Mouse (Mus musculus) kidney, embryonic 14.5 days (tissue): ENCODE measurements around the gene Ivd. TPM values are rescaled to one million over a fixed set of nuclear protein-coding genes. Genes with fewer than 3 reads are reported as not detected.

Source experiments
- ATAC-seq: fragments of 200-750 bp; cut with Nextera tagmentation; 2 replicates; pipeline ENCODE4 v1.8.0; 2017; ENCODE audit warnings: moderate number of reproducible peaks, mild to moderate bottlenecking, moderate TSS enrichment, moderate library complexity; ENCODE audit not compliant: low FRiP score, low TSS enrichment
- H3K27ac ChIP-seq: fragments of 300-500 bp; sonication (generic); 2 replicates; pipeline ENCODE4 v1.5.1; 2014; ENCODE audit warnings: low read depth, mild to moderate bottlenecking, low read length, moderate library complexity, mixed read lengths
- H3K27me3 ChIP-seq: fragments of 300-500 bp; sonication (generic); 2 replicates; pipeline ENCODE4 v1.6.1; 2014; ENCODE audit warnings: mild to moderate bottlenecking, low read length; ENCODE audit not compliant: control insufficient read depth, insufficient read depth
- H3K36me3 ChIP-seq: fragments of 300-500 bp; sonication (generic); 2 replicates; pipeline ENCODE4 v1.6.1; 2014; ENCODE audit warnings: low read length, mixed read lengths; ENCODE audit not compliant: control insufficient read depth, insufficient read depth
- H3K4me1 ChIP-seq: fragments of 300-500 bp; sonication (generic); 2 replicates; pipeline ENCODE4 v1.6.1; 2014; ENCODE audit warnings: low read length, mixed read lengths; ENCODE audit not compliant: control insufficient read depth, insufficient read depth
- H3K4me2 ChIP-seq: fragments of 300-500 bp; sonication (generic); replicated peaks from 2 replicates; pipeline ENCODE4 v1.6.1; 2014; ENCODE audit warnings: low read depth, mild to moderate bottlenecking, low read length
- H3K4me3 ChIP-seq: fragments of 300-500 bp; sonication (generic); 2 replicates; pipeline ENCODE4 v1.5.1; 2014; ENCODE audit warnings: mild to moderate bottlenecking, low read length
- H3K9ac ChIP-seq: fragments of 300-500 bp; sonication (generic); 2 replicates; pipeline ENCODE4 v1.6.1; 2014; ENCODE audit warnings: low read depth, mild to moderate bottlenecking, low read length, moderate library complexity
- H3K9me3 ChIP-seq: fragments of 300-500 bp; sonication (generic); 2 replicates; pipeline ENCODE4 v1.6.1; 2016; ENCODE audit warnings: low read length; ENCODE audit not compliant: control insufficient read depth
- WGBS: fragments of 180-500 bp; shearing (Covaris S2); extraction: QIAGEN DNeasy Blood & Tissue Kit; methylation state at CpG from one replicate; pipeline ENCODE4 v1.1.7; 2014; 5-methylcytosine and 5-hydroxymethylcytosine counted together
- polyA plus RNA-seq: library from polyadenylated mRNA; unstranded; fragments of >200 nt; fragmentation: Nextera tagmentation; extraction: Ambion mirVana; gene quantifications from 2 replicates; pipeline ENCODE4 v1.2.1, GENCODE M21; 2014

Ivd gene
- polyA plus RNA-seq, 1 experiment from 2014 or later = 63.1 TPM

DNA sequence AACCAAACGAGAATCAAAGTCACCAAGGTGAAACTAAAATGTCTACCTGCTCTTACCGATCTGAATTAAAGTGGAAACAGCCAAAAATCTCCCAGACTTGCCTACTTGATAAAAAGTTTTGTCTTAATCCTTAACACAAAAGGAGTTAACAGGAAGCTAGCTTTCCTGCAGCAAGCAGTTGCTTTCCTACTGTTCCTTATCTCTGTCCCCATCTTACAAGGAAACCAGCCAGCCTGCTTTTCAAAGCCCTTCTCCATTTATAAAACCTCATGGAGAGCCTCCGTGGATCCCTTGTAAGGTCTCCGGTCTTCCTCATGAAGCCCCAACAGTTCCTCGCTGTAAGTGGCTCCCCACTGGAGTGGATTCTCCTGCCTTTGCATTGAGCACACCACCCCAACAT is 23.4 kb upstream of the Ivd start:
- H3K36me3 ChIP-seq = peaks cover 13% of the 10 kb centered on the region
- no peaks in the 10 kb centered on the region for H3K4me1 ChIP-seq
- no peak overlapping the region for H3K4me3 ChIP-seq
- no peaks in the 10 kb centered on the region for H3K9me3 ChIP-seq
- ATAC-seq = no peak
- whole genome bisulfite sequencing = 51% methylated on average over 5 of the region's 5 CpGs
- no peak overlapping the region for H3K27ac ChIP-seq
- H3K27me3 ChIP-seq = no peaks in the 10 kb centered on the region
- H3K4me2 ChIP-seq = no peak overlapping the region
- H3K9ac ChIP-seq = no peak overlapping the region

DNA sequence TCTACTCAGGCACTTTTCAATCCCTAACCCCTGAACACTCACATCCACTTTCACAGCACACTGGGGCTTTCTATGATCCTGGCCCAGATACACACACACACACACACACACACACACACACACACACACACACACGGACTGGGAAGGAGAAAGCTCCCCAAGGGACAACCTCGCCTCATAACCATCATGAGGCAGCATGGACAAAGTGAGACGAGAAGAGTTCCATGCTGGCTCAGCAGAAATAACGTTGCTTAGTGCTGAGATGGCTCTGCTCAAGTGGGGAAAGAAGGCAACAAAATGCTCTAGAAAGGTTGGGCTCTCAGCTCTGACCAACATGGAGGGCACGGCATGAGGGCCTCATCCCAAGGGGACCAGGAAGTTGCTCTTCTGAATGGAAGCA is 20.6 kb upstream of the Ivd start:
- no peaks in the 10 kb centered on the region for H3K27me3 ChIP-seq
- no peak for ATAC-seq
- no peaks in the 10 kb centered on the region for H3K36me3 ChIP-seq
- H3K4me3 ChIP-seq = no peak overlapping the region
- WGBS = 68% methylated on average over 5 of the region's 5 CpGs
- H3K9ac ChIP-seq = no peak overlapping the region
- H3K4me1 ChIP-seq = no peaks in the 10 kb centered on the region
- no peak overlapping the region for H3K4me2 ChIP-seq
- no peaks in the 10 kb centered on the region; the same call in 1 of the 2 replicates for H3K9me3 ChIP-seq
- no peak overlapping the region for H3K27ac ChIP-seq

DNA sequence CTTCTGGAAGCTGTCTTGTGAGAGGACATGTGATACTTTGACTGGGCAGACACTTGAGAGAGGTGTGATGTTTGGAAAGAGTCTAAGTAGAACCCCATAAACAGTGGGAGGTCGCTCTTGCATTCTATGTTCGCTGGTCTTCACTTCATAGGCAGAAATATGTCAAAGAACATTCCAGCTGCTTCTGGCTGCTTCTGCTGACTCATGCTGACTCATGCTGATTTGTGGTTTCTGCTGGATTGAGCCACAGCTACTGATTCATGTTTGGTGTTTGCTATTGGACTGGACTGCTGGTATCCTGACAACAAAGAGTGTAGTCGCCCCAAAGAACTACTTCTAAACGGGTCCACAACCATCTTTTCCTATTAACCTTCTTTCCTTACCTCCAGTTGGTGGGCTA is 20.0 kb upstream of the Ivd start:
- ATAC-seq = no peak
- H3K4me1 ChIP-seq = no peaks in the 10 kb centered on the region
- no peak overlapping the region for H3K4me3 ChIP-seq
- no peaks in the 10 kb centered on the region for H3K27me3 ChIP-seq
- no peaks in the 10 kb centered on the region; the same call in 1 of the 2 replicates for H3K9me3 ChIP-seq
- no peaks in the 10 kb centered on the region for H3K36me3 ChIP-seq
- H3K4me2 ChIP-seq = no peak overlapping the region
- no peak overlapping the region for H3K27ac ChIP-seq
- WGBS = 84% methylated on average over 4 of the region's 4 CpGs
- no peak overlapping the region for H3K9ac ChIP-seq

DNA sequence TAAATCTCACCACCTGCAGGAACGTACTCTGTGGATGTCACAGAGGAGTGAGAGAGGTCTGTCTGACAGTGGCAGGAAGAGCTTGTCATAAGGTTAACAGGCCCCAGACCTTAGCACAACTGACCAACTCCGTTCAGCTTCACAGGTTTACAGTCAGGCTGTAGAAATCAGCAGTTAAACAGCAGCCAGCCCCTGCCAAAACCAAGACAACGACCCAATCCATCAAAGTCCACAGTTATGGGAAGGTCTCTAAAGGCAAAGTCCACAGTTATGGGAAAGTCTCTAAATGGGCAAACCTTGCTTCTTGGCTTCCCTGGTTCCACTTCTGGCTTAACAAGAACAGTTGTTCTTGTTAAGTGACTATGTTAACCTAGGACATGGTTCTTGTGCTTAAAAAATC is 17.3 kb upstream of the Ivd start:
- Histone ChIP-seq H3K4me1 (no peaks in the 10 kb centered on the region), H3K9me3 (no peaks in the 10 kb centered on the region; the same call in 1 of the 2 replicates), H3K4me2 (no peak overlapping the region), H3K36me3 (no peaks in the 10 kb centered on the region), H3K4me3 (no peak overlapping the region), H3K9ac (no peak overlapping the region), H3K27ac (no peak overlapping the region), H3K27me3 (no peaks in the 10 kb centered on the region)
- no peak for ATAC-seq
- WGBS = 66% methylated on average over 3 of the region's 3 CpGs

DNA sequence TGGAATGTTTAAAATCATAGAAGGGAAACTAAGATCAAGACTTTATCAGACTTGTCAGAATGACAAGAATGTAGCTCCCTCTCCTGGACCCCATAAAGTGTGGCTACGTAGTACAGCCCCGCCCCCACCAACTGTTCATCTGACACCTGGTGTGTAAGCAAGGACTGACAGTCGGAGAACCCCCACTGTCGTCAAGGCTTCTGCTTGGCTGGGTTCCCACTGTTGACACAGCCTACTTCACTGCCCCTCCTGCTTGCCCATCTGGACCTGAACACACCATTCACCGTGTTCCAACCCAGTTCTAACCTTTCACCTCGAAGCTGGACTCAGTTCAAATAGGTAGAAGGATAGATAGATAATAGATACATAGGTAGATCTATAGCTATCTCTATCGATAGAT is 15.5 kb upstream of the Ivd start:
- no peak overlapping the region for H3K4me3 ChIP-seq
- peak; percentile 64; the same call in 1 of the 2 replicates for ATAC-seq
- H3K36me3 ChIP-seq = no peaks in the 10 kb centered on the region
- H3K4me1 ChIP-seq = 0 out of 2 replicates have a peak, but pooled peaks cover 2% of the 10 kb centered on the region
- no peak overlapping the region for H3K9ac ChIP-seq
- no peak overlapping the region for H3K4me2 ChIP-seq
- WGBS = 41% methylated on average over 7 of the region's 7 CpGs
- H3K9me3 ChIP-seq = no peaks in the 10 kb centered on the region; the same call in 1 of the 2 replicates
- no peaks in the 10 kb centered on the region for H3K27me3 ChIP-seq
- H3K27ac ChIP-seq = no peak overlapping the region

DNA sequence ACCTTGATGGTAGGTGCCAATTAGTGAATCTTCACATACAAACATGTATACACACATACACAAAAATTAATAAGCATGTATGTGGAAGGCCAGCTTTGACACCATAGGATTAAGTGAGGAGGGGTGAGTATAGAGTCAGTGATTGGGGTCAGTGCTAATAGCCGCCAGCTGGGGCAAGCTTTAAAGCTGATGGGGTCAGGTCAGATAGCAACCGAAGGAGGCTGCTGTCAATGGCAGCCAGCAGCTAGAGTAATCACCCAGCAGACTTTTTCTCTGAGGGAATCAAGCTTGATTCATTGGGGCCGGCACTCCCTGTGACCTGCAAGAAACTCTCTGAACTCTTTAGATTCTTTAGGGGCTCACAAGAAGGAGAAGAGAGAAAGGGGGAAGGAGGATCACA is 10.0 kb upstream of the Ivd start:
- Histone ChIP-seq H3K4me1 (0 out of 2 replicates have a peak, but pooled peaks cover 2% of the 10 kb centered on the region), H3K27ac (no peak overlapping the region), H3K9me3 (no peaks in the 10 kb centered on the region), H3K4me2 (no peak overlapping the region), H3K4me3 (no peak overlapping the region), H3K9ac (no peak overlapping the region), H3K27me3 (no peaks in the 10 kb centered on the region), H3K36me3 (no peaks in the 10 kb centered on the region)
- WGBS = 5% methylated on average over 3 of the region's 3 CpGs
- ATAC-seq = no peak

DNA sequence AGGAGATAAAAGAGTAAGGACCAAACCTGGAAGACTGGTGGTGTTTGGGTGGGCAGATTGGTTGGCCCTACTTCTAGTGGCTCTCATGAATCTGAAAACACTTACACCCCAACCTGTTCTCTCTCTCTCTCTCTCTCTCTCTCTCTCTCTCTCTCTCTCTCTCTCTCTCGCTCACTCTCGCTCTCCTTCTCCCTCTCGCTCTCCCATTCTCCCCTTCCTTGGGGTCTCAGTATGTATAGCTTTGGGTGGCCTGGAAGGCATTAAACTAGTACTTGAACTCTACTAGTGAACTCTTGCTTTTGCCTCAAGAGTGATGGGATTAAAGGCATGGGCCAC is 554 bp downstream of the Ivd start:
- 19% methylated on average over 3 of the region's 3 CpGs for WGBS

DNA sequence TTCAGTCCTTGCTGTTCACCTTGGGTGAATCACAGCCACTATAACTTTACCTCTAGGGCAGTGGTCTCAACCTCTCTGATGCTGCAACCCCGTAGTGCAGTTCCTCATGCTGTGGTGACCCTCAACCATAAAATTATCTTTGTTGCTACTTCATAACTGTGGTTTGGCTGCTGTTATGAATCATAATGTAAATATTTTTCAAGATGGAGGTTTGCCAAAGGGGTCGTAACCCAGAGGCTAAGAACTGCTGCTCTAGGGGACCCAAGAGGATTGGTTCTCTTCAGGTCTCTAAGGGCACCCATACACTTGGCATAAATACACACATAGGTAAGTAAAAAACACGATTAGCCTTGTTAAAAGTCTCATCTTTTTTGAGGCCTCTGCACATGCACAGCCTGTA is 8.8 kb downstream of the Ivd start:
- no peaks in the 10 kb centered on the region for H3K9me3 ChIP-seq
- H3K4me1 ChIP-seq = no peaks in the 10 kb centered on the region
- H3K27ac ChIP-seq = no peak overlapping the region
- H3K27me3 ChIP-seq = no peaks in the 10 kb centered on the region
- no peak overlapping the region for H3K4me3 ChIP-seq
- no peak overlapping the region for H3K4me2 ChIP-seq
- H3K36me3 ChIP-seq = peaks cover 38% of the 10 kb centered on the region
- no peak for ATAC-seq
- H3K9ac ChIP-seq = no peak overlapping the region
- 94% methylated on average over 3 of the region's 3 CpGs for WGBS

More for the DNA sequence above, 554 bp downstream of the Ivd start:
- peak overlapping the region; percentile 74 for H3K4me2 ChIP-seq
- no peak for ATAC-seq
- H3K27ac ChIP-seq = no peak overlapping the region
- peak overlapping the region; percentile 54 for H3K4me3 ChIP-seq
- H3K9ac ChIP-seq = peak overlapping the region; percentile 61
- H3K9me3 ChIP-seq = no peaks in the 10 kb centered on the region
- peaks cover 5% of the 10 kb centered on the region; the same call in 1 of the 2 replicates for H3K4me1 ChIP-seq
- H3K27me3 ChIP-seq = no peaks in the 10 kb centered on the region
- H3K36me3 ChIP-seq = no peaks in the 10 kb centered on the region

DNA sequence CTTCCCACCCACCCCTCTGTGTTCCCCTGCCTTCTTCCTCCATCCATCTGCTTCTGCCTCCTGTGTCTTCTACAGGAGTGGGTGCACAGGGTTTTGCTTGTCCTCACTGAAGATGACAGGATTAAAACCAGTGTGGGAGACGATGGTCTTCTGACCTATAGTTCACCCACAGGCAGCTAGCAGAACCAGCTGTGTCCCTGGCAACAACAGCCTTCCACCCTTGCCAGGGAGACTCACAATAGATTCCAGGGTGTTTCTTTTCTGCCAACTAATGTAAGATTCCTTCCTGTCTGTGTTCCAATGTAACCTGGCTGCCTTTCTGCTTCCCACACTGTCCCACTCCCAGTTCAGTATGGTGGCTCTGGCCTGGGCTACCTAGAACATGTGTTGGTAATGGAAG is 9.3 kb downstream of the Ivd start:
- ATAC-seq = no peak
- 95% methylated on average over 1 of the region's 1 CpGs for WGBS
- H3K4me2 ChIP-seq = no peak overlapping the region
- H3K36me3 ChIP-seq = peaks cover 39% of the 10 kb centered on the region
- H3K4me3 ChIP-seq = no peak overlapping the region
- no peak overlapping the region for H3K27ac ChIP-seq
- no peaks in the 10 kb centered on the region for H3K9me3 ChIP-seq
- no peaks in the 10 kb centered on the region for H3K4me1 ChIP-seq
- no peaks in the 10 kb centered on the region for H3K27me3 ChIP-seq
- no peak overlapping the region for H3K9ac ChIP-seq

DNA sequence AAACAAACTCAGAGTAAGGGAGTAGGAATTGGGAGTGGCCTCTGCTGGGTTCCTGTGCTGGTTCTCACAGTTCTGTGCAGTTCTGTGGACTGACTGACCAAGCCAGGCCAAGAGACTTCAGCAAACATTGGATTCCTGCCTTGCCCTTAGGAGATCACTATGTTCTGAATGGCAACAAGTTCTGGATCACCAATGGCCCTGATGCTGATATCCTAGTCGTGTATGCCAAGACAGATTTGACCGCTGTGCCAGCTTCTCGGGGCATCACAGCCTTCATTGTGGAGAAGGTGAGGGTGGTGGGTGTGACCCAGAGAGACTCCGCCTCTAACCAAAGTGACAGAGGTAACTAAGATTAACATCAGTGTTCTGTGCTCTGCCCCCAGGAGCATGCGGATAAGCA is 11.3 kb downstream of the Ivd start:
- H3K4me3 ChIP-seq = no peak overlapping the region
- H3K27me3 ChIP-seq = no peaks in the 10 kb centered on the region
- no peak for ATAC-seq
- WGBS = 91% methylated on average over 5 of the region's 5 CpGs
- no peak overlapping the region for H3K4me2 ChIP-seq
- no peaks in the 10 kb centered on the region for H3K9me3 ChIP-seq
- H3K27ac ChIP-seq = no peak overlapping the region
- no peak overlapping the region for H3K9ac ChIP-seq
- no peaks in the 10 kb centered on the region for H3K4me1 ChIP-seq
- H3K36me3 ChIP-seq = peaks cover 55% of the 10 kb centered on the region
